Mouse (Mus musculus) CD4-positive naive resting alpha-beta T cell, adult 57 days (primary cell): Measurements from ENCODE around the gene Gm5136. TPM values are rescaled to one million over a fixed set of nuclear protein-coding genes. Genes with fewer than 3 reads are reported as not detected.

Experiments used
- total RNA-seq: library from RNA; stranded (reverse); gene quantifications from one replicate; pipeline ENCODE4 v1.2.4, GENCODE M21; 2023

Gene Gm5136
- total RNA-seq = not detected

GRCm38 (mm10) chr10:108699946-108700345 lies at the start of gene Gm5136:
Gene Gm5136 (minus strand): TSS chr10:108700160.

